Mouse (Mus musculus) adrenal gland (tissue): ENCODE measurements around the gene Crim1.

Experiments
- intact Hi-C: fragments of 180-260 bp; cut with DNase I; formaldehyde crosslinking; loops from one replicate; pipeline ENCODE4 v1.15.1; 2025

Gene Crim1

DNA sequence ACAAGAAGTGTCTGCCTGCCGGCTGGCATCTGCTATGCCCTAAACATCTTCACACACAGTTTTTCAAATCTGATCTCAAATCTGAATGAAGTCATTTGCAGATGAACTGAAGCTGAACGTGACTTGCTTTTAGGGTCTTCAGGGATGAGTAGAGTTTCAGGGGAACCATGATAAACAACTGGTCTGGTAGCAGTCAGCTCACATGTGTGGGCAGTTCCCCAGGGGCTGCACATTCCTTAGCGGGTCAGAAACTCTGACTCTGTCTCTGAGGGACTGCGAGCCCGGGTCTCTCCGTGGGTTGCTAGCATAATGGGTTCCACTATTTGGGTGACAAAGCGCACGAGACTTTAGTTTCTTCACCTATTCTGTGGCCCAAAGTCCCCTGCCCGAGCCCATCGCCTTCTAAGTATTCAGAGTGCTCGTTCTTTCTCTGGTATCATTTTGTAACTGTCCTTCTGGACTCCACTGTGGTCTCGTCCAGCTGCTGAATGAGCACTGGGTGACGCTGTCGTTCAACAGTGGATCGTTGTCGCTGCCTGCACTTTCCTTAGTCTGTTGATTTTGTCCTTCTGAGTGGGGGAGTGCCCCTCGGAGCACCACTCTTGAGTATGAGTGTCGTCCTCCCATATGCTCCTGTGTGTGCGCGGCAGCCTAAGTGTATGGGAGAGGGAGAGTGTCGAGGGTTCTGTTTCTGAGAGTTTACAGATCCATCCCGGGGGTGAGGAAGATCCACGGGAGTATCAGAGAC is 164.7 kb downstream of the Crim1 start:
- intact Hi-C loops, result no loop called here

DNA sequence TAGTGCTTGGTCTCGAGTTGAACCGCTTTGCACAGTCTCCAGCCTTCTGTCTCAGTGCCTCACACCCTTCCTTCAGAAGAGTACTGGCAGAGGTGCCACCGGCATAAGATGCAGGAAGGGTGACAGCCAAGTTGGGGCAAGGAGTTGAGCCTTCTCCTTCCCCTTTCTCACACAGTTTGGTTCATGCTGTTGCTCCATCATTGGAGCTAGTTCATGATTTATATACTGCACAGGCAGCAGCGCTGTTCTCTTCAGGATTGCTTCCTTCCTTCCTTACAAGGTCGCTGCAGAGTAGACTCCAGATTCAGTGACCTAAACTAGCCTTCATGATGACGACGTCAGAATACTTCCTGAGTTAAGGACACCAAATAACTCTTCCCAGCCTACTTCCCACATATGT is 166.0 kb downstream of the Crim1 start:
- intact Hi-C loops, result no loop called here

DNA sequence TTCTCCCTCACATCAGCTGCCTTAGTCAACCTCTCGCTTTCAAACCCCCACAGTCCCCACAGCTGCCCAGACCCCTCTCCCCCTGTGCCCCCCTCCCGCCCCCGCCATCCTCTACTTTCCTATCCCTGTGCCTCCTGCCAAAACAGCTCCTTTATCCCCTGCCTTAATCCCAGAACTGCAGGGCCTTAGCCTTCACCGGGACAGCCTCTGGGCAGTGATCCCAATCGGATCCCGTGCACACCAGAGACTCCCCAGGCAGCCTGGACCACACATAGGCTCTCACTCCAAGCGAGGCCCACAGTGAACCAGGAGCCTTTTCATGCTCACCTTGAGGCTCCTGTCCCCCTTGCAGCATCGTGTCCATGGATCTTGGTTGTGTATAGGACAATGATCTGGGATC is 168.4 kb downstream of the Crim1 start:
- intact Hi-C loops, result no loop called here

DNA sequence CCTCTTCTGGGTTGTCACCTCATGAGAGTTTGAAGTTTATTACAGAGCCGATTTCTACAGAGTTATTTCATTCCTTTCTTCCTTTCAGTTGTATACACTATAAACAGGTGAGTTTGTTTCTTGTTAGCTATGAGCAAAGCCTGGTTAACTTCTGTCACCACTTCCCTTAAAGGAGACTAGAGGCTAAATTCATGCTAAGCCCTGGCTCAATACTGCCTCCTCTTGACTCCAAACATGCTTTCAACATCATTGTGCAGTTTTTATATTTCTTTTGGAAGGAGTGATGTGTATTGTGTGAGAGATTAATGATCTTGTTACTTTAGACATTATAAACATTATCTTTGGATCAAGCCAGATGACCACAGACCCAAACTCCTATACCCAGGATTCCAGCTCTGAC is 170.4 kb downstream of the Crim1 start:
- intact Hi-C loops, result loop anchor here (10.0 kb wide), 1 partner anchor 176 kb away; no protein-coding TSS in a partner anchor

DNA sequence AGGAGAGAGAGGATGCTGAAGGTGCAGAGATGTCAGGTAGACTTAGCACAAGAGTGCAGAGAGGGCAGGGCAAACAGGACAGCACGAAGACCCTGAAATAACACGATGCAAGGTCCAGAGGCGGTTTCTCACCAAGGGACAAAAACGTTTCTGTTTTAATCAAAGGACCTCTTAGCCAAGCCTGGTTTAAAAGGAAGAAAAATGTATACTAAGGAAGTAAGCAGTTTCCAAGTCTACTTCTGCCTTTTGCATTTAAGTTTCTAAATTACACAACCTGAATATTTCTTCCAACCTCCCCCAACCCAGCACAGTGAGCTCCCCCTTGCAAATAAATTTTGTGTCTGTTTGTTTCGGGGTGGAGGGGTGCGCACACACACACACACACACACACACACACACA is 173.1 kb downstream of the Crim1 start:
- intact Hi-C loops, result loop anchor here (10.0 kb wide), 1 partner anchor 178 kb away; no protein-coding TSS in a partner anchor

DNA sequence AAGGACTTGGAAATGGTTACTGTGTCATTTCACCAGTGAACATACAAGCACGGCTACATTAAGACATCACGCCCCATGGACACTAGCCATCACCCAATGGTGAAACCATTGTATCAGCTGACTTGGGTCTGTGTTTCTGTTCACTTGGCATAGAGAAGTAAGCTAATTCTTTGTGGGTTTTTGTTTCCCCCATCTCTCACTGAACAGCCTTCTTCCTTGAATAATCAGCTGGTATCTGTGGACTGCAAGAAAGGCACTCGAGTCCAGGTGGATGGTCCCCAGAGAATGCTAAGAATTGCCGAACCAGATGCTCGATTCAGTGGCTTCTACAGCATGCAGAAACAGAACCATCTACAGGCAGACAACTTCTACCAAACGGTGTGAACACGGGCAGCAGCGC is 173.8 kb downstream of the Crim1 start:
- intact Hi-C loops, result loop anchor here (10.0 kb wide), 1 partner anchor 179 kb away; no protein-coding TSS in a partner anchor

DNA sequence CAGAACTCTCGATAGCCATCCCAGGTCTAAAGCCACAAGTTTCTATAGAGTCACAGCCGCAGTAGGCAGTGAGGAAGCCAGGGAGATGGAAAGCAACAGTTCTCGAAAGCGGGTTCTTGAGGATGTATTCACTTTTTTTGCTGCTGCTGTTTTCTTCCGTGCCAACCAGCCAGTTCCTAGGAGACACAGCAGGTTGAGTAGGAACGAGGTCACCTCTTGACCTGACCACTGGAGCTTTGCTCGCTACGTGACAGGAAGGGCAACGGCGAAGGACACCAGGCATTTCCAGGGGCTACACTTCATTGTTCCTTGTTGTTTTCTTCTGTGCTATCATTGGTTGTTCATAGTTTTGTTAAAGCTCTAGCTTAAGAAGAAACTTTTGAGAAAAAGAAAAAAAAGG is 174.7 kb downstream of the Crim1 start:
- intact Hi-C loops, result loop anchor here (10.0 kb wide), 1 partner anchor 180 kb away; no protein-coding TSS in a partner anchor

DNA sequence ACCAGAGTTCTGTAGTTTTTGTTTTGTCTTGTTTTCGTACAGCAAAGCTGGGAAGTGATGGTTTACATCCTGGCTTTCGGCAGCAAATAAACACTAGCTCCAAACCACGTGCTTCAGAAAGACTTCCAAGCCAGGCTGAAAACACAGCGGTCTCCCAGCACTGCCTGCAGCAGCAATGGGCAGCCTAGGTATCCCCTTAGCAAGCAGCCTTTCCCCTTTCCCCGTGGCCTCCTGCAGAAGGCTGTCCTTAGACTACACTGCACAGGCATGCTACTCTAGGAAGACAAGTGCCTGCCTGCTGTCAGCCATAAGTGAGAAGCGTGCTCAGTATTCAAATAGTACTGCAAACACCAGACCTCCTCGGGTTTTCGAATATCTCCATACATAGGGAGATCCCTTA is 176.5 kb downstream of the Crim1 start:
- intact Hi-C loops, result loop anchor here (10.0 kb wide), 1 partner anchor 182 kb away; no protein-coding TSS in a partner anchor

DNA sequence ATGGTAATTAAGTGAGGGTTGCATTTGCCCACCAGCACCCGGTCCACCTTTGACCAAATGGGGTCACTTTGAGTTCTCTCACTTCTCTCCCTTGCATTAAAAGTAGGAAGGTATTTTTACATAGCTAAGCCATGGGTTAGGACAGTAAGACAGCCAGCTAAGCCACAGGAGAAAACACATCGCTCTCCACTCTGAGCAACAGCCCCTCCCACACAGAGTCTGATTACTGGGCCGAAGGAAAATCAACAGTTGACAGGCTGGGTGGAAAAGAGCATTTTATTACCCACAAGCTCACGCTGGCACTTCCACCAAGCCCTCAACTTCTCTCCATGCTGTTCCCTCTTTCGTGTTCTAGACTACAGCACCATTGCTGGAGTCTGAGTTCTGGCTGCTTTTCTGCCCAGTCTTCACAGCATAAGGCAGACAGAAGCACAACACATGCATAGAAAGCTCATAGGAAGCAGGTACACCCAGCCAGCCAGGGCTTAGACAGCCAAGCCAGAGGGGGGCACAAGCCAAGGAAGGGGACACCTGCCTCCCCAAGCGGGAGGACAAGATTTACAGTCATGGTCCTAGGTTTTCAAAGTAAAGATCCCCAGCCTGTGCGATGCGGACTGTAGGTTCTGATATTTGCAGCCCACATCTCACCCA is 179.2 kb downstream of the Crim1 start:
- intact Hi-C loops, result loop anchor here (10.0 kb wide), 1 partner anchor 184 kb away; no protein-coding TSS in a partner anchor

DNA sequence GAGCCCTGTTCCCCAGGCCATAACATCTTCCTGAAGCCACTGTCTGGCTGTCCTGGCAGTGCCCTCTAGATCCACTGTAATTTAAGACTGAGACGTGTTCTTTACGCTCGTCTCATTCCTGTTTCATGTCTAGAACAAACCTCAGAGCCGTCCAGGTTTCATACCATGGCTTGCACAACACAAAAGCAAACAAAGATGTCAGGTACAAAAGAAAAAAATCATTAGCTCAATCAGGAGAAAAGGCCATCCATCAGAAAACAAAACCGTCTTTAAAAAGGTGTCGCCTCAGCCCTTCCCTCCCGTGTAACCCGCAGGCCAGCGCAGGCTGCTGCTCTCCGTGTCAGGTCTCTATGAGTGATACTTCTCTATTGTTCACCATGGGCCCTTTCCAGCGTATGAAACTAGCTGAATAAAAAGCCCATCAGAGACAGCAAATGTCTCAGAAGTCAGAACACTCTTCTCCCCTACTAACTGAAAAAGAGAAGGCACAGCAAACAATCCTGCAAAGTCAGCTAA is 179.7 kb downstream of the Crim1 start:
- intact Hi-C loops, result loop anchor here (10.0 kb wide), 1 partner anchor 185 kb away; no protein-coding TSS in a partner anchor

DNA sequence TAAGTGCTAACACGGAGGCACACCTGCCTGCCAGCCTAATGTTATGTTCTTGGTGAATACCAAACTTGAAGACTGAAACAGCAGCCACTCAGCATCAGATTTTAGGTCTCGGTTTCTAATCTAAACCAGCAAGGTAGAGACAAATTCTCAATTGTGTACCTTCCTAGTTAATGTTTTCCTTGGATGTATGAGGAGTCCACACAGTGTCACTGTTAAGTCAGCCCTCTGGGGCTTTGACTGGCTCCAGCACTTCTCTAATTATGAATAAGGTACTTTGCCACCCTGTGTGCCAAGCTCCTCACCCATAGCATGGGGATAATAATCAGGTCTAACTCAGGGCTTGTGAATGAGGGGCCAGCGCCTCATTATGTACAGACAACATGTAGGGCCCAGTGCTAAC is 182.3 kb downstream of the Crim1 start:
- intact Hi-C loops, result no loop called here

DNA sequence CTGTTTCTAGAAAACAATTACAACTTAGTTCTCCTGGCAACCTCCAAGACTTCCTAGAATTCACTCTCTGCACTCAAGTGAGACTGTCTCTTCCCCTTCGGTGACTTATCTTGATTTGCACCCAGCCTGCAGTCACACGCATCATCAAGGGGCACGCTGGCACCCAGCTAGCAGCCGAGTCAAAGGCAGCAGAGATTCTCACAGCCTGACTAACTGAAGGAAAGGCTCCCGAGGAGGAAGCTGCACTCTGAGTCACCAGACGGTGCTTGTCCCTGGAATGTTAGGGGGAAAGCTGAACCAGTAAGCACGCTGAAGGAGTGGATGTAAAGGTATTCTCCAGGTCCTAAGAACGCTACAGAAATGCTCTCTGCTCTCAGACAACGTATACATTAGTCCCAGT is 187.6 kb downstream of the Crim1 start:
- intact Hi-C loops, result no loop called here

DNA sequence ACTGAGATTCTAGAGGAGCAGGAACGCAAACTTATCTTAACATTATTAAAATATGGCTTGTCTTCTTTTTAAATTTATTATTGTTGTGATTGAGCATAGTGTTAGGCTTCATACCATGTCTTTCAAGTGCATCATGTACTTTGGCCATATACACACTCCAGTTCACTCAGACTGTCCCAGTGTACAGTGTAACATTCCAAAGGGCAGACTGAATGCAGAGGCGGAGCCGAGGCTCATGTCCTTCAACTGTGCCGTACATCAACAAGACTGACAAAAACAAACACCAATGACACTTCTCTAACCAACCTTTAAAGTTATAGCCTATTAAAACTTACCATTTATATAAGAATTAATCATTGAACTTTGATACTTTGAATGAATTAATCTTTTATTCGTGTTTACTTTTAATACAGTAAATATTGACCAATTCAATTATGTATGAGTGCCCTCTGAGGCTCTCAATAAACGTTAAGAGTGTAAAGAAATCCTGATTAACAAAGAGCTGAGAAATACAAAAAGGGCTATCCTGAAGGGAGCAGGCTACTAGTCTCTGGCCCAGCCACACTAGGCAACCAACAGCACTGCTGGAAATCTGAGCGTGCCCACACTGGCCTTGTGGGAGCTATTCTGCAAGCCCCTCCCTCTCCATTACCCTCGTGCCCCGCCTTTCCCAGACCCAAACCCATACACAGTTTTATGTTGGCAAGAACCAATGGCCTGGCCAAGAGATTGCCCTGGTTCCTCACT is 188.2 kb downstream of the Crim1 start:
- intact Hi-C loops, result no loop called here

DNA sequence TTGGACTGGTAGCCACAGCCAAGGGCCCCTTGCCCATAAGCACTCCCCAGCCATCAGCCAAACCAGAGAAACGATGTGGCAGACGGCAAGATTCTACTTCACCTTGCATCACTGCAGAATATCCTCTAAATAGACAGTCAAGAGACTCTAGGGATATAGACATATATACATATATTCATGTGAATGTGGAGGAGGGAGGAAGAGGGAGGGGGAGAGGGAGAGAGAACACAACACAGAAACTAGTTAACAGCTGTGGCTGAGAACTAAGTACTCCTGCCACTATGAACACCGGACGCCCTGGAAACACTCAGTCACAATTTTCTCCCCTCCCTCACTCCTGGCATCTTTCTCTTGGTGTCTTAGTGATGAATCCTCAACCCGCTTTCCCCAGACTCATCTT is 189.5 kb downstream of the Crim1 start:
- intact Hi-C loops, result no loop called here

DNA sequence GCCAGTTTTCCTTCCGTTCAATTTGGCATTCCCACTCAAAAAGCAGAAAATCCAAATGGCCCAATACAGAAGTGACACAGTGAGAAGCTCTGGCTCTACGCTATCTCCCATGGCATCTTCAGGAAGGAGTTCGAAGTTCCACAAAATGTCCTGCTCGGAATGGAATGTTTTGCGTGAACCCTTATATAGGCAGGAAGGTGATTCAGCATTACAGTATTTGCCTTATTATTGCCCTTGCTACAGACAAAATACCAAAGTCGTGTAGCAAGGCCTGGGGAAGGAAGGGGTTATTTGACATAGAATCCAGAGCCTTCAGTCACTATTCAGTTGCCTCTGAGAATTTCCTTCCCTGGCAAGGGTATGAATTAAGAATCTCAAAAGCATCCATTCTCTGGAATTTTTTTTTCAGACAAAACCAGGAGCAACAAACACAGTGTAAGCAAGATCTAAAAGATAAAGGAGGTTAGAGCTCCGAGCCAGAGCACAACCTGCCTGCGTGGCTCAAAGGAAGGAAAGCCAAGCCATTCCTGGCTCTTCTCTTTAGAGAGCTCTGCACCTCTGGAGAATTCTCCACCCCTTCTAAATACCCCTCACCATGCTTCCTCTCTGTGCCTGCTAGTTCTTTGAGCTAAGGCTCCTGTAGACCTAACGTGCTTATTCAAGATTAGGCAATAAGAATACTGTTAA is 192.5 kb downstream of the Crim1 start:
- intact Hi-C loops, result no loop called here

DNA sequence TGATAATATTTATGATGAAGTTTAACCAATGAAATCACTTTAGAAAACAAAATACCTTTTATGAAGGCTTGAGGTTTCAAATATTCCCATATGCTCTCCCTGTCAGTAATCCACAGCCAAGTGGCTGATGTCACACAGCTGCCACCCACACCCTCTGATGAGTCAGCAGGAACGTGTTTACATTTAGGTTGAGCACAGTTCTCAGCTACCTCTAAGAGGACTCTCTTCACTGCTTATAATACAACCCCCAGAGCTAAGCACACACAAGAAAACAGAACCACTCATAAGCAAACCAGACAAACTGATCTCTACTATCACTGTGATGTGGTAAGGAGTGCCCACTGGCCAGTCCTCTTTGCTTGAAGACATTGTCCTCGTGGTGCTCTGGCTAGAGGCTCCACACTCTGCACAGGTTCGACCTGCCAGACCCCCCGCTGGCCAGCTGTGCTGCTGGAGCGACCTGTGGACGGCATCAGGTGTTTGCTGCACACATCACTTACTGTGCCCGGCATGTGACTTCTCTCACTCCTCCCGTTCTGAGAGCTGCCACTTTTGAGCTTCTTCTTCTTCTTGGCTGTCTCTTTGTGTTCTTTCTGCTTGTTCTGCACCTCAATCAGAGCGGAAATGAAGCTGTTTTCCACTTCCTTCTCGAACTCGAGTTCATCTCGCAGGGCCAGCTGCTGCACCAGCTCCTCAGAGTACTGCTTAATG is 200.2 kb downstream of the Crim1 start:
- intact Hi-C loops, result no loop called here

DNA sequence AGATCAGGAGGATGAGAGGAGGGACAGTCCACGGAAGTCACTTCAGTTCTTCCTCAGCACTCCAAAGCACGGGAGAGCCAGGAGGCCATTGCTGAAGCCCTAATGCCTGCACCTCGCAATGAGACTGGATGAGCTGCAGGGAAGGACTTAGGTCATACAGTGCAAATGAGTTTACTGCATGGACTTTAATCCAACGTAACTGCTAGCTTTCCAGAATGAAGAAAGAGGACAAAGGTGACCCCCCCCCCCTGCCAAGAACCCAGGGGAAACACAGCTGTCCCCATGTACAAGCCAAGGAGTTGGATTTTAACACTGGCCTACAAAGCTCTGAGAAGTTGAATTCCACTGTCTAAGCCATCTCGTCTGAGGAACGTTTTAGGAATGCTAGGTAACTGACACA is 201.3 kb downstream of the Crim1 start:
- intact Hi-C loops, result no loop called here

DNA sequence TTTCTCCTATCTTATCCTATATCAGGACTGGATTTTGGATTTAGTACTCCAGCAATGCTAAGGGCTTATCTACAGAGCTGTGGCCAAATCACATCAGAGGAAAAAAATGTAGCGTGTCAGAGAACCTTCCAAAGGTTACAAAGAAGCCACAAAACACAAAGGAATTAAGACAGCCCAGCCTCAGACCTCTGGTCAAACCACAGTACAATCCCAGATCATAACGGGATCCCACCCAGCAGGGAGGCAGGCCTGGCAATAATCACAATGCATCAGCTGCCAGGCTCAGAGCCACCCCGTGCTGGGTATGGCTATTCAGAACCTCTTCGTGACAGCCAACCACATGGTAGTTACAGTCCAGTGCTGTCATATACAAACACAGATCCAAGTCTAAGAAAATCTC is 201.7 kb downstream of the Crim1 start:
- intact Hi-C loops, result no loop called here

DNA sequence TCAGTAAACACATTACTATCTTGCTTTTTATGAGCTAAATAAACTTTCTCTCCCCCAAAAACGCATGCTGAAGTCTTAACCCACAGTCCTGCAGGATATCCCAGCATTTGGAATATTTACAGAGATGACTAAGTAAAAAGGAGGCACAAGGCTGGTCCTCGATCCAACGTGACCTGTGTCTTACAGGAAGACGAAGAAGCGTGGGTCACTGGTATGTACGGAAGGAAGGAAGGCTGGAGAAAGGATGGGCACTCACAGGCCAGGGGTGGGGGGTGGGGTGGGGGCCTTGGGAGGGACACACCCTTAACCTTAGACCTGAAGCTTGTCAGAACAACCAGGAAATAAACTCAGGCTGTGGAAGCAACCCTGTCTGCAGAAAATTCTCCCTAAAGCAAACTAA is 202.1 kb downstream of the Crim1 start:
- intact Hi-C loops, result no loop called here

DNA sequence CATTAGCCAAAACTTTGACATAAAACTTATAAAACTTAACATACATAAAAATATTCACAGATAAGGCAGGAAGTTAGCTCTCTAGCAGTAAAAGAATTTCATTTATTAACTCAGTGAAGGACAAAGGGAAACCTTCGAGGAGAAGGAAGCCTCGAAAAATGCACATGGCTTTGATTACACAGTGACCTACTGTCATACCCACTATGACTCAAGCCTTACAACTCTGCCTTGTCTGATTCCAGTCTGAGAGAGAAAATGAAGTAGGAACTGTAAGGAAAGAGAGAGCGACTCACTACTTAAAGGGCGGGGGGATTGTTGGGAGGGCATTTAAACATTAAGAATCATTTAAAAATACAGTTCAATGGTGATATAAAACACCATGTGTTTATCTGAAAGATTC is 203.2 kb downstream of the Crim1 start:
- intact Hi-C loops, result no loop called here

DNA sequence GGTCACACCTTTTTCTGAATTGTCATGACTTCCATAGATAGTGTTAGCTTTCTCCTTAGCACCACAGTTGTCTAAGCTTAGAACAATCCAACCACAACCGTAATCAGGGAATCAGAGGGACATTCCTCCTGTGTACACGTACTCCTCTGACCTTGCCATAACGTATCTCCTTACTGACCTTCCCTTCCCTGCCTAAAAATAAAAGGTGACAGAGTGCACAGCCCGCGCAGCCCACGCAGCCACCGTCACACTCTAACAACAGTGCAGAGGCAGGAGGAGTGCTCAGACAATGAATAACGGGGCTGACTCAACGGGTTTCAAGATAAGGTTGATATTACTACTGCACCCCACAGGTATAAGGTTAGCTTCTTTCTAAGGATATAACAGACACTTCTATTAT is 203.8 kb downstream of the Crim1 start:
- intact Hi-C loops, result no loop called here
